Mouse (Mus musculus): ENCODE measurements around the gene Serinc3. TPM values are rescaled to one million over a fixed set of nuclear protein-coding genes. Genes with fewer than 3 reads are reported as not detected.
A peak's percentile ranks its signal among the peaks of the same experiment; 100 is the strongest.

Serinc3 gene
- total and polyA plus RNA-seq, 3 experiments = 345 to 611 (median 467) TPM

DNA sequence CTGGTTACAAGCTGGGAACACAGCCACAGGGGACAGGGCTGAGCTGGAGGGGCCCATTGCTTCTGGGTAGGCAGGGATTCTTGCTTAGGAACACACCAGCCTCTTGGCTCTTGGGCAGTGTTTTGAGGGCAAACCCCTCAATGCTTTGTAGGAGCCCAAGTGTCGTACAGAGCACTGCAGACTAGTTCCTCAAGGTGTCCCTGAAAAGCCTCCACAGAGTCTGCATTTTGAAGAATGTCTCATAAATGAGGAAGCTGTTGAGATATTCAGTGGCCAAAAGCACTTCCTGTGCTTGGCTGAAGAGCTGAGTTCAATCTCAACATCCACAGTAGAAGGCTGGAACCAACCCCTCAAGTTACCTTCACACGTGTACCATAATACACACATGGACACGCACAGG is 31.8 kb upstream of the Serinc3 start (continued):
- no peak for TF ChIP-seq POLR2AphosphoS2 (IDR thresholded peaks at IDR 0.05; ENCODE audit: low read depth, low read length)

DNA sequence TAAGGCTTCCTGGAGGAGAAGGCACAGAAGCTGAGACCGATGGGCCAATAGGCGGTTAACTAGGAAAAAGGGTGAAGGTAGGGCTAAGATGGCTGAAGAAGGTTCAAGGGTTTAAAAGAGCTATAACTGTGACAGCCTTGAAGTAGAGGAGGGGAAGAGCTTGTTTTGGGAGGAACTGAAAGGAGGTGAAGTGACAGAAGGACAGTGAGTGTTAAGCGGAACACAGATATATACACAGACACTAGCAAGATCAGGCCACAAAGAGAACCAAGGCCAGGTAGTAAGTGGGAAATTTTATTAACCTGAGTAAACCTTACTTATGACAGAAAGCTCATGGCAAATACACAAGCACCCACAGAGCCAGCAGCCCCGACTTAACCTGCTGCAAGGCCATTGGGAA is 31.4 kb upstream of the Serinc3 start:
- H3K9me3 ChIP-seq (replicated peaks; ENCODE audit: low read length) = no peaks in the 10 kb centered on the region
- H3K4me3 ChIP-seq (replicated peaks in 1 of 3; ENCODE audit: low read depth in 2 of 3, low read length in 2 of 3, poor library complexity in 1 of 3) = no peak overlapping the region
- peaks cover 12 to 51% of the 10 kb centered on the region in 2 experiments for H3K36me3 ChIP-seq (replicated peaks in 1 of 2; ENCODE audit: control insufficient read depth in 1 of 2, insufficient read depth in 1 of 2, low read length in 1 of 2)
- in situ Hi-C loops (cut with MboI; ENCODE audit: low pct_ligation_motif_present, low pct_unique_long_range_greater_than_20kb, low sequenced_read_pairs) = no loop called here
- TF ChIP-seq KAT2A (IDR thresholded peaks at IDR 0.05; ENCODE audit: insufficient replicate concordance, low read length) (no peak), ZMIZ1 (IDR thresholded peaks at IDR 0.05; ENCODE audit: low read depth, low read length) (no peak), IRF4 (IDR thresholded peaks at IDR 0.05; ENCODE audit: low read depth, low read length) (peak; percentile 36; the same call in 1 of the 2 replicates), CHD2 (IDR thresholded peaks at IDR 0.05; ENCODE audit: low read length) (no peak), CHD1 (IDR thresholded peaks at IDR 0.05; ENCODE audit: low read depth, low read length) (0 out of 2 replicates have a peak, but pooled peaks have one; percentile 24), PAX5 (IDR thresholded peaks at IDR 0.05; ENCODE audit: low read length) (no peak), MAZ (IDR thresholded peaks at IDR 0.05; ENCODE audit: low read depth, low read length) (0 out of 2 replicates have a peak, but pooled peaks have one; percentile 19), BHLHE40 (IDR thresholded peaks at IDR 0.05; ENCODE audit: low read depth, low read length) (no peak), EP300 (IDR thresholded peaks at IDR 0.05; ENCODE audit: low read length) (peak; percentile 49; the same call in 1 of the 2 replicates), SIN3A (IDR thresholded peaks at IDR 0.05; ENCODE audit: low read length) (no peak), POLR2A (IDR thresholded peaks at IDR 0.05; ENCODE audit: low read depth, low read length) (0 out of 2 replicates have a peak, but pooled peaks have one; percentile 8), POLR2AphosphoS2 (IDR thresholded peaks at IDR 0.05; ENCODE audit: low read depth, low read length) (no peak)
- H3K9ac ChIP-seq (ENCODE audit: insufficient read depth, low read depth) = peak overlapping the region; percentile 40; the same call in 1 of the 2 replicates
- peak overlapping the region; percentile 65 for H3K4me2 ChIP-seq (ENCODE audit: insufficient read depth, low read depth, poor library complexity, severe bottlenecking)
- peak overlapping the region; percentile 97 for H3K27ac ChIP-seq (ENCODE audit: insufficient read depth, low read depth)
- peaks cover 95% of the 10 kb centered on the region for H3K79me2 ChIP-seq (replicated peaks; ENCODE audit: control insufficient read depth, extremely low read depth, insufficient read depth, poor library complexity, severe bottlenecking)
- H3K4me1 ChIP-seq (ENCODE audit: control insufficient read depth in 1 of 2, insufficient read depth in 2 of 2) = peaks cover 47 to 86% of the 10 kb centered on the region in 2 experiments
- H3K27me3 ChIP-seq (replicated peaks) = no peaks in the 10 kb centered on the region
- DNase-seq (ENCODE audit: extremely low read depth) = peak; percentile 46
- dilution Hi-C loops (cut with MboI; ENCODE audit: extremely low pct_ligation_motif_present, extremely low pct_unique_long_range_greater_than_20kb, low sequenced_read_pairs) = no loop called here

DNA sequence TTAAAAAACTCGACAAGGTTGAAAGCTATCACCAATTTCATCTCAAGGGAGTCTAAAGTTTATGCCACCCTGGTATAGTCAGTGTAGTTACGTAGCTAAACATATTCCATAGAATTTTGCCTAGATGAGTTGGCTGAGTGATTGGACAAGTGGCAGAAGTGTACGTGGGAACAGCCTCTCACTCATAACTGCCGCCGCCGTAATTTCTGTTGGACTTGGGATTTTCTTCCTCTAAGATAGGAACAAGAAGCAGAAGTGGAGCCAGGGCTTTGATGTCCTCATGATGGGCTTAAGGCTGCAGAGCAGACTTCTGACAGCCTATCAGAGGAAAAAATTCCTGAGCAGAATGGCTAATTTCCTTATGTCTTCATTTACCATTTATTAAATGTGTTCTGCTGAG is 30.7 kb upstream of the Serinc3 start:
- TF ChIP-seq CTCF (conservative IDR thresholded peaks at IDR 0.05 in 1 of 2, IDR thresholded peaks at IDR 0.05 in 1 of 2; ENCODE audit: low read depth in 2 of 2, low read length in 2 of 2) (no peak), CHD1 (IDR thresholded peaks at IDR 0.05; ENCODE audit: low read depth, low read length) (no peak), MAX (IDR thresholded peaks at IDR 0.05; ENCODE audit: low read length) (no peak), UBTF (IDR thresholded peaks at IDR 0.05; ENCODE audit: low read depth, low read length) (no peak), TBP (conservative IDR thresholded peaks at IDR 0.05; ENCODE audit: low read depth, low read length) (no peak), IRF4 (IDR thresholded peaks at IDR 0.05; ENCODE audit: low read depth, low read length) (no peak), ETS1 (conservative IDR thresholded peaks at IDR 0.05; ENCODE audit: low read depth, low read length) (no peak), HCFC1 (IDR thresholded peaks at IDR 0.05; ENCODE audit: low read depth, low read length) (no peak), KAT2A (IDR thresholded peaks at IDR 0.05; ENCODE audit: insufficient replicate concordance, low read length) (no peak), USF1 (IDR thresholded peaks at IDR 0.05; ENCODE audit: low read depth, low read length) (no peak), RCOR1 (conservative IDR thresholded peaks at IDR 0.05; ENCODE audit: low read depth, low read length) (no peak), JUN (IDR thresholded peaks at IDR 0.05; ENCODE audit: insufficient read depth, low read depth, low read length) (no peak), ELF1 (IDR thresholded peaks at IDR 0.05; ENCODE audit: low read depth, low read length) (no peak), NELFE (IDR thresholded peaks at IDR 0.05; ENCODE audit: low read depth, low read length) (no peak), MEF2A (IDR thresholded peaks at IDR 0.05; ENCODE audit: borderline replicate concordance, low read depth, low read length) (no peak)

More for the DNA sequence above, 30.7 kb upstream of the Serinc3 start:
- Histone ChIP-seq H3K9ac (ENCODE audit: insufficient read depth, low read depth) (no peak overlapping the region; the same call in 1 of the 2 replicates), H3K36me3 (replicated peaks in 1 of 2; ENCODE audit: control insufficient read depth in 1 of 2, insufficient read depth in 1 of 2, low read length in 1 of 2) (peaks cover 9 to 49% of the 10 kb centered on the region in 2 experiments), H3K4me1 (ENCODE audit: control insufficient read depth in 1 of 2, insufficient read depth in 2 of 2) (peaks cover 47 to 83% of the 10 kb centered on the region in 2 experiments), H3K4me3 (replicated peaks in 1 of 3; ENCODE audit: low read depth in 2 of 3, low read length in 2 of 3, poor library complexity in 1 of 3) (no peak overlapping the region), H3K9me3 (replicated peaks; ENCODE audit: low read length) (no peaks in the 10 kb centered on the region), H3K4me2 (ENCODE audit: insufficient read depth, low read depth, poor library complexity, severe bottlenecking) (peak overlapping the region; percentile 65), H3K27me3 (replicated peaks) (no peaks in the 10 kb centered on the region), H3K79me2 (replicated peaks; ENCODE audit: control insufficient read depth, extremely low read depth, insufficient read depth, poor library complexity, severe bottlenecking) (peaks cover 94% of the 10 kb centered on the region), H3K27ac (ENCODE audit: insufficient read depth, low read depth) (peak overlapping the region; percentile 97)
- in situ Hi-C loops (cut with MboI; ENCODE audit: low pct_ligation_motif_present, low pct_unique_long_range_greater_than_20kb, low sequenced_read_pairs) (no loop called here), dilution Hi-C loops (cut with MboI; ENCODE audit: extremely low pct_ligation_motif_present, extremely low pct_unique_long_range_greater_than_20kb, low sequenced_read_pairs) (no loop called here)
- DNase-seq (ENCODE audit: extremely low read depth) = no peak

Measured in CH12.LX (cell line).